Mouse (Mus musculus) MEL (cell line): ENCODE data around the gene Uggt2. TPM values are rescaled to one million over a fixed set of nuclear protein-coding genes. Genes with fewer than 3 reads are reported as not detected.

Source experiments
- DNase-seq: peaks from one replicate; pipeline ENCODE4 v3.0.0; 2011; ENCODE audit warnings: low read depth, low spot score
- H3K27ac ChIP-seq: 2 replicates; pipeline ENCODE4 v1.5.1; 2012; ENCODE audit warnings: low read depth, mild to moderate bottlenecking, control low read depth, low read length, moderate library complexity; ENCODE audit not compliant: control insufficient read depth
- H3K27me3 ChIP-seq, 2 experiments: fragments of 150-350 bp in 1 of 2; sonication (generic) in 1 of 2; 2 replicates each; pipeline ENCODE4 v1.6.1; 2012; ENCODE audit warnings: low read length in 2 of 2, mild to moderate bottlenecking in 2 of 2, improper control_type of control experiment in 1 of 2, moderate library complexity in 1 of 2; ENCODE audit not compliant: insufficient read depth in 2 of 2, control insufficient read depth in 1 of 2
- H3K36me3 ChIP-seq, 2 experiments: 2 replicates each; pipeline ENCODE4 v1.6.1; 2012 to 2014; ENCODE audit warnings: low read length in 2 of 2, improper control_type of control experiment in 1 of 2, inconsistent platforms in 1 of 2, mild to moderate bottlenecking in 1 of 2; ENCODE audit not compliant: insufficient read depth in 2 of 2, control insufficient read depth in 1 of 2
- H3K4me1 ChIP-seq, 2 experiments: fragments of 150-350 bp in 1 of 2; sonication (generic) in 1 of 2; 2 replicates each; pipeline ENCODE4 v1.6.1; 2012; ENCODE audit warnings: low read length in 2 of 2, improper control_type of control experiment in 1 of 2, mild to moderate bottlenecking in 1 of 2; ENCODE audit not compliant: insufficient read depth in 2 of 2, control insufficient read depth in 1 of 2
- H3K4me3 ChIP-seq, 2 experiments: fragments of 150-350 bp in 1 of 2; sonication (generic) in 1 of 2; 2 replicates each; pipeline ENCODE4 v1.5.1; 2012; ENCODE audit warnings: low read depth in 2 of 2, low read length in 2 of 2, mild to moderate bottlenecking in 2 of 2, moderate library complexity in 2 of 2, control low read depth in 1 of 2, improper control_type of control experiment in 1 of 2; ENCODE audit not compliant: control insufficient read depth in 1 of 2, insufficient read depth in 1 of 2
- H3K79me2 ChIP-seq: 2 replicates; pipeline ENCODE4 v1.6.1; 2012; ENCODE audit warnings: mild to moderate bottlenecking, low read length, moderate library complexity; ENCODE audit not compliant: control insufficient read depth, poor library complexity, insufficient read depth
- H3K9ac ChIP-seq: 2 replicates; pipeline ENCODE4 v1.6.1; 2012; ENCODE audit warnings: low read depth, mild to moderate bottlenecking, control low read depth, low read length, moderate library complexity; ENCODE audit not compliant: control insufficient read depth, poor library complexity, severe bottlenecking
- H3K9me3 ChIP-seq: fragments of 150-350 bp; sonication (generic); replicated peaks from 2 replicates; pipeline ENCODE4 v1.6.1; 2012; ENCODE audit warnings: mild to moderate bottlenecking, low read length, improper control_type of control experiment, moderate library complexity; ENCODE audit not compliant: insufficient read depth
- BHLHE40 ChIP-seq: IDR thresholded peaks from 2 replicates; pipeline ENCODE4 v1.6.1; 2012; ENCODE audit warnings: low read depth, mild to moderate bottlenecking, inconsistent platforms, low read length, improper control_type of control experiment, borderline replicate concordance
- CHD2 ChIP-seq: IDR thresholded peaks from 2 replicates; pipeline ENCODE4 v1.6.1; 2011; ENCODE audit warnings: low read length, improper control_type of control experiment
- CTCF ChIP-seq, 3 experiments: IDR thresholded peaks in 2 of 3; conservative IDR thresholded peaks in 1 of 3; 2 replicates each; pipeline ENCODE4 v1.5.1; 2011 to 2012; ENCODE audit warnings: low read length in 3 of 3, low read depth in 2 of 3, mild to moderate bottlenecking in 2 of 3, improper control_type of control experiment in 1 of 3, inconsistent platforms in 1 of 3, mixed read lengths in 1 of 3, moderate library complexity in 1 of 3; ENCODE audit not compliant: control insufficient read depth in 1 of 3, insufficient read depth in 1 of 3, poor library complexity in 1 of 3, severe bottlenecking in 1 of 3
- E2F4 ChIP-seq: IDR thresholded peaks from 2 replicates; pipeline ENCODE4 v1.6.1; 2011; ENCODE audit warnings: low read depth, low read length, improper control_type of control experiment, borderline replicate concordance
- EP300 ChIP-seq, 2 experiments: IDR thresholded peaks; 2 replicates each; pipeline ENCODE4 v1.6.1; 2011; ENCODE audit warnings: improper control_type of control experiment in 2 of 2, low read length in 2 of 2, low read depth in 1 of 2, mild to moderate bottlenecking in 1 of 2
- ETS1 ChIP-seq: IDR thresholded peaks from 2 replicates; pipeline ENCODE4 v1.6.1; 2012; ENCODE audit warnings: low read depth, mild to moderate bottlenecking, inconsistent platforms, low read length, improper control_type of control experiment, moderate library complexity
- HCFC1 ChIP-seq: IDR thresholded peaks from 2 replicates; pipeline ENCODE4 v1.6.1; 2012; ENCODE audit warnings: low read depth, mild to moderate bottlenecking, inconsistent platforms, low read length, improper control_type of control experiment, moderate library complexity
- JUND ChIP-seq: IDR thresholded peaks from 2 replicates; pipeline ENCODE4 v1.6.1; 2011; ENCODE audit warnings: low read depth, mild to moderate bottlenecking, improper control_type of control experiment, low read length
- KAT2A ChIP-seq: conservative IDR thresholded peaks from 2 replicates; pipeline ENCODE4 v1.6.1; 2012; ENCODE audit warnings: low read depth, low read length, improper control_type of control experiment, inconsistent platforms
- MAFK ChIP-seq: IDR thresholded peaks from 2 replicates; pipeline ENCODE4 v1.6.1; 2011; ENCODE audit warnings: low read depth, mild to moderate bottlenecking, low read length, improper control_type of control experiment, borderline replicate concordance
- MYB ChIP-seq: IDR thresholded peaks from 2 replicates; pipeline ENCODE4 v1.6.1; 2011; ENCODE audit warnings: mild to moderate bottlenecking, low read depth, low read length, improper control_type of control experiment
- MYC ChIP-seq: IDR thresholded peaks from 2 replicates; pipeline ENCODE4 v1.6.1; 2011; ENCODE audit warnings: low read depth, mild to moderate bottlenecking, low read length, improper control_type of control experiment, moderate library complexity
- NELFE ChIP-seq: IDR thresholded peaks from 2 replicates; pipeline ENCODE4 v1.6.1; 2011; ENCODE audit warnings: low read depth, low read length, improper control_type of control experiment
- NRF1 ChIP-seq: IDR thresholded peaks from 2 replicates; pipeline ENCODE4 v1.6.1; 2014; ENCODE audit warnings: low read depth, mild to moderate bottlenecking, inconsistent platforms, low read length, improper control_type of control experiment, moderate library complexity; ENCODE audit not compliant: poor library complexity, insufficient read depth, severe bottlenecking
- POLR2A ChIP-seq, 2 experiments: IDR thresholded peaks; 2 replicates each; pipeline ENCODE4 v1.6.1; 2011 to 2012; ENCODE audit warnings: low read length in 2 of 2, mild to moderate bottlenecking in 2 of 2, control low read depth in 1 of 2, improper control_type of control experiment in 1 of 2, low read depth in 1 of 2, moderate library complexity in 1 of 2; ENCODE audit not compliant: control insufficient read depth in 1 of 2, insufficient read depth in 1 of 2, poor library complexity in 1 of 2
- POLR2AphosphoS2 ChIP-seq: IDR thresholded peaks from 2 replicates; pipeline ENCODE4 v1.6.1; 2011; ENCODE audit warnings: low read length, improper control_type of control experiment
- POLR2AphosphoS5 ChIP-seq: IDR thresholded peaks from 2 replicates; pipeline ENCODE4 v1.6.1; 2012; ENCODE audit warnings: low read depth, borderline replicate concordance, mild to moderate bottlenecking, inconsistent platforms, low read length, moderate library complexity, mixed read lengths
- RAD21 ChIP-seq: IDR thresholded peaks from 2 replicates; pipeline ENCODE4 v1.6.1; 2011; ENCODE audit warnings: mild to moderate bottlenecking, low read depth, low read length, improper control_type of control experiment
- SIN3A ChIP-seq: IDR thresholded peaks from 2 replicates; pipeline ENCODE4 v1.6.1; 2012; ENCODE audit warnings: low read length, improper control_type of control experiment, inconsistent platforms
- SMC3 ChIP-seq: IDR thresholded peaks from 2 replicates; pipeline ENCODE4 v1.6.1; 2011; ENCODE audit warnings: low read depth, low read length, improper control_type of control experiment
- TAL1 ChIP-seq: IDR thresholded peaks from 2 replicates; pipeline ENCODE4 v1.6.1; 2012; ENCODE audit warnings: mild to moderate bottlenecking, inconsistent platforms, low read length, moderate library complexity, mixed read lengths
- TCF12 ChIP-seq: IDR thresholded peaks from 2 replicates; pipeline ENCODE4 v1.6.1; 2014; ENCODE audit warnings: low read depth, mild to moderate bottlenecking, inconsistent platforms, low read length, improper control_type of control experiment, moderate library complexity
- UBTF ChIP-seq: IDR thresholded peaks from 2 replicates; pipeline ENCODE4 v1.6.1; 2012; ENCODE audit warnings: low read depth, mild to moderate bottlenecking, inconsistent platforms, low read length, improper control_type of control experiment, moderate library complexity, borderline replicate concordance; ENCODE audit not compliant: insufficient read depth
- USF1 ChIP-seq: IDR thresholded peaks from 2 replicates; pipeline ENCODE4 v1.6.1; 2014; ENCODE audit warnings: low read depth, mild to moderate bottlenecking, inconsistent platforms, low read length, improper control_type of control experiment, moderate library complexity
- USF2 ChIP-seq, 2 experiments: IDR thresholded peaks; 2 replicates each; pipeline ENCODE4 v1.6.1; 2011 to 2012; ENCODE audit warnings: improper control_type of control experiment in 2 of 2, low read length in 2 of 2, borderline replicate concordance in 1 of 2, inconsistent platforms in 1 of 2, low read depth in 1 of 2, mild to moderate bottlenecking in 1 of 2; ENCODE audit not compliant: insufficient read depth in 1 of 2
- ZKSCAN1 ChIP-seq: IDR thresholded peaks from 2 replicates; pipeline ENCODE4 v1.6.1; 2012; ENCODE audit warnings: low read depth, mild to moderate bottlenecking, inconsistent platforms, low read length, improper control_type of control experiment, moderate library complexity
- ZMIZ1 ChIP-seq: IDR thresholded peaks from 2 replicates; pipeline ENCODE4 v1.6.1; 2012; ENCODE audit warnings: low read depth, mild to moderate bottlenecking, inconsistent platforms, low read length, improper control_type of control experiment, moderate library complexity
- polyA plus RNA-seq, 2 experiments: library from polyadenylated mRNA; stranded (reverse) in 1 of 2; unstranded in 1 of 2; fragments of >175 nt in 1 of 2; fragments of >200 nt in 1 of 2; gene quantifications; 2 replicates each; pipeline versions ENCODE4 v1.2.1 to v1.2.4; 2012; ENCODE audit warnings: low replicate concordance in 2 of 2, low read depth in 1 of 2; ENCODE audit not compliant: insufficient read length in 2 of 2, insufficient read depth in 1 of 2, missing spikeins in 1 of 2
- total RNA-seq: library from RNA; depleted of rRNA; stranded (reverse); fragments of 300-350 nt; gene quantifications from 2 replicates; pipeline ENCODE4 v1.2.3, GENCODE M21; 2012

Uggt2 gene
- total and polyA plus RNA-seq, 3 experiments: 0.23 to 0.31 TPM; not detected in 1

DNA sequence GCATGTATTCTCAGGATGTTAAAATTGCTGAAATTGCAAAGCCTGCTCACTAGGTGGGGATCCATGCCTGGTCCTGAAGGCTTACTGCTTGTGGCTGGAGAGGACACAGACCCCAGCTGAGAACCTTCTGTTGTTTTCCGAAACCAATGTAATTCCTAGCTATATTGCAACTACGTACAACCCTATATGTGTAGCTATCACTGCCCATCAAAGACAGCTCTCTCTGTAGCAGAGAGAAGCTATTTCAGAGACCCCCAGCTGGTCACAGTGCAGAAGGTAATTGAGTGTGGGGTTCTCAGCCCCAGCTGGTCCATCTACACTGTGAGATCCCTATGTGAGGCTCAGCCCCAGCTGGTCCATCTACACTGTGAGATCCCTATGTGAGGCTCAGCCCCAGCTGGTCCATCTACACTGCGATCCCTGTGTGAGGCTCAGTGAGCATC, 10.6 kb upstream of the Uggt2 start:
- H3K4me1 ChIP-seq: no peaks in the 10 kb centered on the region
- no peak overlapping the region for H3K4me3 ChIP-seq
- no peak overlapping the region for H3K9ac ChIP-seq
- H3K79me2 ChIP-seq: no peaks in the 10 kb centered on the region
- H3K27ac ChIP-seq: no peak overlapping the region
- H3K27me3 ChIP-seq: no peaks in the 10 kb centered on the region
- no peak for DNase-seq
- H3K36me3 ChIP-seq: no peaks in the 10 kb centered on the region
- H3K9me3 ChIP-seq: no peaks in the 10 kb centered on the region
- TF ChIP-seq USF1 (no peak), TAL1 (no peak), NRF1 (no peak), ZMIZ1 (no peak), POLR2AphosphoS5 (no peak), NELFE (no peak), E2F4 (no peak), MYC (no peak), ETS1 (no peak), EP300 (IDR thresholded peaks at IDR 0.05; ENCODE audit: low read depth in 1 of 2, low read length in 2 of 2) (no peak), JUND (no peak), KAT2A (no peak), UBTF (no peak), ZKSCAN1 (no peak), CTCF (IDR thresholded peaks at IDR 0.05 in 2 of 3, conservative IDR thresholded peaks at IDR 0.05 in 1 of 3; ENCODE audit: control insufficient read depth in 1 of 3, insufficient read depth in 1 of 3, low read depth in 2 of 3, low read length in 3 of 3, poor library complexity in 1 of 3, severe bottlenecking in 1 of 3) (no peak), SMC3 (no peak), USF2 (IDR thresholded peaks at IDR 0.05; ENCODE audit: borderline replicate concordance in 1 of 2, insufficient read depth in 1 of 2, low read depth in 1 of 2, low read length in 2 of 2) (no peak), HCFC1 (no peak), SIN3A (no peak), RAD21 (no peak)

DNA sequence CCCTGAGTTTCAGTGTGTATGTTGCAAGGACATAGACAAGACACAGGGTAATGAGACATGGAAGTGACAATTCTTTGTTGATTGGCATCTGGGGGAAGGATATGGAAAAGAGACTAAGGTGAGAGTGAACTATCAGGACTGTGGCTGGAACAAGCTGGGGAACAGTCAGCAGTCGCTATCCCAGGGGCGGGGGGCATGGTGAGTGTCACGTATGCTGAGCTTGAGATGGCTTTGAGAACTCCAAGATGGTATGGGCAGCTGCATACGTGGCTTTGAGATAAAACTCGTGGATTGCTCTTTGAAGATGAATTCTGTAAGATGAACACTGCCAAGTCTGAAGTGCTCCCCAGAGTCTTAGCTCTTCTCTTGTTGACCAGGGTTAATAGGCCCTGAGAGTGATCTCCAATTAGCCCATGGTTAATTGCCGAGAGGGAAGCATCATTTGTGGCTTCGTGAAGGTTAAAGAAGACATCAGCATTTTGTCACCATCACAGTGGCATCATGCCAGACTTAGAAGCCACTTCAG, 9.6 kb upstream of the Uggt2 start:
- Histone ChIP-seq H3K4me3 (no peak overlapping the region), H3K79me2 (no peaks in the 10 kb centered on the region), H3K9me3 (no peaks in the 10 kb centered on the region), H3K27ac (no peak overlapping the region), H3K36me3 (no peaks in the 10 kb centered on the region), H3K9ac (no peak overlapping the region), H3K27me3 (no peaks in the 10 kb centered on the region), H3K4me1 (no peaks in the 10 kb centered on the region)
- DNase-seq: no peak
- TF ChIP-seq POLR2AphosphoS2: no peak
- TF ChIP-seq ETS1: no peak
- TF ChIP-seq SMC3: no peak
- TF ChIP-seq SIN3A: no peak
- TF ChIP-seq BHLHE40: no peak
- no peak for TF ChIP-seq POLR2AphosphoS5
- no peak for TF ChIP-seq TCF12
- no peak for TF ChIP-seq POLR2A (IDR thresholded peaks at IDR 0.05; ENCODE audit: control insufficient read depth in 1 of 2, insufficient read depth in 1 of 2, low read depth in 1 of 2, low read length in 2 of 2, poor library complexity in 1 of 2)
- no peak for TF ChIP-seq CTCF (IDR thresholded peaks at IDR 0.05 in 2 of 3, conservative IDR thresholded peaks at IDR 0.05 in 1 of 3; ENCODE audit: control insufficient read depth in 1 of 3, insufficient read depth in 1 of 3, low read depth in 2 of 3, low read length in 3 of 3, poor library complexity in 1 of 3, severe bottlenecking in 1 of 3)
- TF ChIP-seq RAD21: no peak
- TF ChIP-seq ZKSCAN1: no peak
- no peak for TF ChIP-seq CHD2
- no peak for TF ChIP-seq KAT2A
- TF ChIP-seq USF1: no peak
- no peak for TF ChIP-seq MYB
- no peak for TF ChIP-seq NRF1
- TF ChIP-seq MAFK: no peak
- TF ChIP-seq, all 39 proteins: peak for 0
